Mouse (Mus musculus) mouse embryonic stem cell (cell line): ENCODE measurements around the gene Nfatc3.

Source experiments
- in situ Hi-C, 2 experiments: fragments of 300-500 bp; cut with MboI; formaldehyde crosslinking; loops; 1 replicate in 1 of 2; 3 replicates in 1 of 2; pipeline ENCODE4 v1.14.3; 2019 to 2020; ENCODE audit warnings: low sequenced_read_pairs in 2 of 2, low pct_unique_long_range_greater_than_20kb in 1 of 2, mixed read lengths in 1 of 2; ENCODE audit not compliant: unreplicated experiment in 1 of 2

Gene Nfatc3

DNA sequence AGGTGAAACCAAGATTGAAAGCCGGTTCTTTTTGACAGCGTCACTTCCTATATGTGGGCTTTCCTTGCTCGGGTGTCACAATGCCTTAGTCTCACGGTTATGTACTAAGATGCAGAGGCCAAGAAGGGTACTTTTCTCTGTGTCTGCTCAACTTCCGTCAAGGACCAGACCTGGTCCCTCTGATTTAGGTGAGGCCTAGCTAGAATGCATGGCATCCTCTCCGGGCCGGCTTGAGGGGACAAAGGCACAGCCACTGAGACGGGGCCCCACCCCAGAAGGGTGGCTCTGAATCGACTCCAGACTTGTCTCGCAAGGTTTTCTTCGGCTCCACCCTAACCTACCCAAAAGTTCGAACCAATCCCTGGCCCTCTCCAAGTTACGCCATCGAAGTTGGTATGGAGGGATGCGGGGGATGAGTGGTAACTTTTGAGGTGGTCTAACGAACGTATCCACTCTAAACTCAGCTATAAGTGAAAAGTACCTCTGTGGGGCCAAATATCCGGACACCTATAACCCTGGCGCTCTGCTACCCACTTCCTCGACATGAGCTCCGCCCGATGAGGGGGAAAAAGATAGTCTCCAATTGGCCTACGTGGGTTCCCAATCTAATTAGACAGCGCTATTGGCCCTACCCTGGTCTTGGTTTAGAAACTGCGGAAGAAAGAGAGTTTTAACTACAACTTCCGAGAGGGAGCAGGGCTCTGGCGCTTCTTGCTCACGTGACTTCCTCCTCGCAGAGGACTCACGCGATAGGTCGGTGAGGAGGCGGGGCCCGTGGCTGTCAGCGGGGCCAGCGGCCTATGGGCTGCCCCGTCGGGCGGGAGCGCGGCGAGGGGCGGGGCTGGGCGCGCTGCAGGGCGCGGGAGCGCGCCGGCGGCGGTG is at the start of gene Nfatc3:
Nfatc3 (plus strand) TSS at position 110 of the 882 bp plus-strand sequence.
- in situ Hi-C loops, result no loop called here

DNA sequence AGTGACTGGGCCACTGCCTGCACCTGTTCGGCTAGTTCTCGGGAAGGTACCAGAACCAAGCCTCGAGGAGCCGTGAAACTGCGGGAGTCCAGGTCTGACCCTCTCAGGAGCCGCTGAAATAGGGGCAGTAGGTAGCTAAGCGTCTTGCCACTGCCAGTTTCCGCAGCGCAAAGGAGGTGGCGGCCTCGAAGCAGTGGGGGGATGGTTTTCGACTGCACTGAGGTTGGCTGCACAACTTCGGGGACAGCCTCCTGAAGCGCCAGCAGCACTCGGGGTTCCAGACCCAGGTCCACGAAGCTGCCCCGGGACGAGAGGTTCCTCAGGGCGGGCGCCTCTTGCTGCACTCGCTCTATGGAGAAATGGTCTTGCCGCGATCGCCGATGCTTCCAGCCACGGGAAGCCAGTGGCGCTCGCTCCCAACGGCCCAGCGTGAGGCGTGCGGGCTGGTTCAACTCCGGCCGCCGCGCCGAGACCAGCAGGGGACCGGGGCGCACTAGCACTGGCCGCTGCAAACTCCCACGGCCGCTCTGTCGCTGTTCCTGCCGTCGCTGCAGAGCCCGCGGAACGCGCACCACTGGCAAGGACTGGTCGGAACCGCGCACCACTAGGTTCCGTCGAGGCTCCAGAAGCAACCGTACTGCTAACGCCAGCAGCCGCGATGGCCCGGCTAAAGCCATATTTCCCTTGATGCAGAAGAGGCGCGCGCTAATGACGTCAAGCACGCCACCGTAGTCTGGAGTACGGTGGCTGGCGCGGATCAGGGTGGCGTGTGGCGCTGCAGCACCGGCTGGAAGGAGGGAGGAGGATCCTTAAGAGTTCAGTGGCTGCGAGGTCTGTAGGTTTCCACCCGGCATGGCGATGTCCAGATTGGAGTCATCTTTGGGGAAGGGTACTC is 47.6 kb upstream of the Nfatc3 start:
- in situ Hi-C loops, result loop anchor here in 1 of 2 experiments (10.0 kb wide), 1 partner anchor 296 kb away; no protein-coding TSS in a partner anchor

DNA sequence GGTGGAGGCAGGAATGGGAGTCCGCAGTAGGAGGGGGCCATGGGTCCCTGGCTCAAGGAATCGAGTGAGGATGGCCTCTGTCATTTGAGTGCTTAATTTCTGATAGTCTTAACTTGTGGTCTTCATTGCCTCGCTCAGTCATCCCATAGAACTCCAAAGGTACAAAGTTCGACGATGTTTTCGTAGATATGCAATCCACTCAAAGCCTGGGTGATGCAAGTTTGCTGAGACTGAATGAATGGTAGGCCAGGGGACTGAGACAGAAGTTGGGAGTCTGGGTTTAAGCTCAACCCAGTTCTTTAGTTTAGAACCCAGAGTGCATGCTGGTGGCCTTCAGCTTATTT is 47.0 kb upstream of the Nfatc3 start, which contains the start of gene Ddx28:
Ddx28 (minus strand) TSS at position 240 of the 344 bp plus-strand sequence.
- in situ Hi-C loops, result loop anchor here in 1 of 2 experiments (10.0 kb wide), 1 partner anchor 297 kb away; no protein-coding TSS in a partner anchor

DNA sequence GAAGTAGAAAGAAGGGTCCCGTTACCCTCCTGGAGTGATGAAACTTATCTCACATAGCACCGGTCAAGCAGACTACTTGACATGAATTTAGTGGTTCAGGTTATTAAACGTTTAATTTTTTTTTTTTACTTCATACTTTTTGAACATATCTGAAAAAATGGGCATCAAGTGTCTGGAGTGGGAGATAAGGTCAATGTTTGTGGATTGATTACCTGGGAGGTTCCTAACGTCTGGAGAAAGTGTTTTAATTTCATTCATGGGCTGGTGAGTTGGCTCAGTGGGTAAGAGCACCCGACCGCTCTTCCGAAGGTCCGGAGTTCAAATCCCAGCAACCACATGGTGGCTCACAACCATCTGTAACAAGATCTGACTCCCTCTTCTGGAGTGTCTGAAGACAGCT is 46.4 kb upstream of the Nfatc3 start:
- in situ Hi-C loops, result loop anchor here in 1 of 2 experiments (10.0 kb wide), 1 partner anchor 297 kb away; no protein-coding TSS in a partner anchor

DNA sequence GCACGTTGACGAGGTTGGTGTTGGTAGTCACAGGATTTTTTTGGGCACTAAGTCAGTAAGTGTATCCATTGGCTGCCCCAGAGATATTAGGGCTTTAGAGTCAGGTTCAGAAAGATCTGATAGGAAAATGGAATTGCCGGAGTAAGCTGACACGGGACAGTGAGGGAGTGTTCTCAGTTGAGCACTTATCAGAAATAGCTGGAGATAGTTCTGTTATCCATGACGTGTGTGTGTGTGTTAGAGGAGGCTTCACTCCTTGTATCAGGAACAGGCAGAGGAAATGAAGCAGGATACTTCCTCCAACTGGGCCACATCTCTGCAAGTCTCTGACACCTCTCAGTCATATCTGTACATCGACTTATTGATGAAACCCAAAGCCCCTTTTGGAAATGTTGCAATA is 42.4 kb upstream of the Nfatc3 start:
- in situ Hi-C loops, result loop anchor here in 1 of 2 experiments (10.0 kb wide), 1 partner anchor 301 kb away; no protein-coding TSS in a partner anchor

DNA sequence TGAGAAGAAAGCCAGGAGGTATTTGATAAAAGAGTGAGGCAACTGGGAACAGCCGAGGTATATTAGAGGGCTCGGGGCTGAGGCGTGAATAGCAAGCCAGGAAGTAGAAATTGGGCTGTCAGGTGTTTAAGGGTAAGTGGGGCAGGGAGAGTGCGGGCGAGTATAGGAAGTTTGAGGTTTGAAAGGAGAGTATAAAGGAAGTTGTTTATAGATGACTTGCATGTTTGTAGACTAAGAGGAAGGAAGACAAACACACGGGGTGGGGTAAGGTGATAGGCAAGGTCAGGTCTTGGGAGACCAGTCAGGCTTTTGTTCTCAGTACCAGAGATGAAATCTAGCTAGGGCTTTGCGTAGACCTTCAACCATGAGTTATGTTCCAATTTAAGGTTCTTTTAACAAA is 41.5 kb upstream of the Nfatc3 start:
- in situ Hi-C loops, result loop anchor here in 1 of 2 experiments (10.0 kb wide), 1 partner anchor 302 kb away; no protein-coding TSS in a partner anchor

DNA sequence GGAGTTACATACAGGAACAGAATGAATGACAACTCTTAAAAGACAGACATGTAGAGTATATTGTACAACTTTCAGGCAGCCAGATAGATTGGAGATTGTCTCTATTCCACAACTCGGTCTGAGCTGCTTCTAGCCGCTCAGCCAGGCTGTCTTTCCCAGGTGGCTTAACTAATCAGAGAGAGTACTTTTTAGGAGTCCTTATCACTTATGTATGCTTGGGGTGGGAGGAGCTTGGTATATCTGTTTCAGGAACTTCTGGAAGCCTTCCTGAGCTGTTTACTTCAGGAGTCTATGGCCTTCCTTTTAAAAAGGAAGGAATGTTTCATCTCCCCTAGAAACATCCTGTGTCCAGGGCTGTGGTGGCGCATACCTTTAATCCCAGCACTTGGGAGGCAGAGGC is 40.6 kb upstream of the Nfatc3 start:
- in situ Hi-C loops, result loop anchor here in 1 of 2 experiments (10.0 kb wide), 1 partner anchor 303 kb away; no protein-coding TSS in a partner anchor

DNA sequence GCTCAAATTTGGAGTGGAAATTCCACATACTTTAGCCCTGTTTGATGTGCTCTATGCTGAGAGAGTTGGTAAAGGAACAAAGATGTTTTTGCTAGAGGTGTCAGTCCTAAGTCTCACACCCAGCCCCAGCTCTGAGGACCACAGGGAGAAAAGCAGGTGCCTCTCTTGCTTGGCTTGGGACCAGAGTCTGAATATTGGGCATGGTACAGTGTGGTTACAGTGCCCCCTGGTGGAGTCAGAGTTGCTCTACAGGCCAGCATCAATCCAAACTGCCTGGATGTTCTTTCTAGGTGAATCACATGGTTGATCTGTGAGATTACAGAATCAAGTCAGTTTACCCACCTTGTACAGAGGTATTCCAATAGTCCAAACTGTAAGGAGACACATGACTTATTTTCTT is 36.2 kb upstream of the Nfatc3 start:
- in situ Hi-C loops, result no loop called here

DNA sequence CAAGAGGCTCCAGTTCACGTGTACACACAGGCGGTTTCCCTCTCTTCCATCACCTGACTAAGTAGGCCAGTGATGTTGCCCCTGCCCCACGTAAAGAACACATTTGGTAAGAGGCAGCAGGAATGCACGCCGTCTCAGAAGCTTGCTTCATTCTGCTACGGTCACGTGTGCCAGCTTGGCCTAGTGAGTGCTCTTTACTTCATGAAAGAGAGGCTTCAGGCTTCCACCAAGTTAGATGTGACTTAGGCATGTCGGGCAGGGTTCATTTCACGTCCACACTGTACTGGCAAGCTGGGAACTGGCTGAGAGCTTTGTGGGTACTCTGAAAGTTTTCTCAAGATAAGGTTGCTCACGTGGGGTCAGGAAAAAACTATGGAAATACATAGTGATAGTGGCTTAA is 19.9 kb upstream of the Nfatc3 start:
- in situ Hi-C loops, result no loop called here

DNA sequence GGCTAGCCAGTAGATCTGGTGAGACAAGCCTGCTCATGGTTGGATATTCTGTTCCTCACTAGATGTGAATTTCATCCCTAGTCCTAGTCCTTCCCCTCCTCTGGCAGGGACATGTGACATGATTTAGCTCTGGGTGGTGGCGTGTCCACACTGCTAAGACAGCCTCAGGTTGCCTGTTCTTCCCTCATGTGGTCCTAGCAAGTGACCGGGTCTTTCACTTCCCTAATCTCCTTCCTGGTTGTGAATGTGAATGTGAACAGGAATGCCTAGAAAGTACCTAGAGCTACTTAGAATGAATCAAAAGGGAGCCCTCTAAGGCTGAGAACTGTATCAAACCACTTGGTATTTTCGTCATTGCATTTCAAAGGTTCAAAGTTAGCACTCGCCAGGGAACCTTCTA is 19.0 kb upstream of the Nfatc3 start:
- in situ Hi-C loops, result no loop called here

DNA sequence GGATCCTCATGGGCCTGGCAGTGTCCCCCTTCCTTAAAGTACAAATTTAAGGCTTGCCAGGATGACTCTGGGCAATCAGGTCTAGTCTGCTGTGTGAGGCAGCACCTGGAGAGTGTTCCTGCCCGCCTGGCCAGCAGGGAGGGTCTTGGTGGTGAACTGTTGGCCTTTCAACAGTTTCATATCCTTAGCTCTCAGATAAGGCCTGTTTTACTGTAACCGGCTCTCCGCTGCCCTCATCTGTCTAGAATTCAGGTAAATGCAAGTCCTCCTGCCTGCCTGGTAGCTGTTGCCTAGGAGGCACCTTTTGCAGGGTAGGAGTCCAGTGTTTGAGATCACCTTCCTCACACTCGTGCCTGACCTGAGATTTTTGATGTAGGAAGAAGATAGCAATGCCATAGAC is 18.4 kb upstream of the Nfatc3 start:
- in situ Hi-C loops, result no loop called here

DNA sequence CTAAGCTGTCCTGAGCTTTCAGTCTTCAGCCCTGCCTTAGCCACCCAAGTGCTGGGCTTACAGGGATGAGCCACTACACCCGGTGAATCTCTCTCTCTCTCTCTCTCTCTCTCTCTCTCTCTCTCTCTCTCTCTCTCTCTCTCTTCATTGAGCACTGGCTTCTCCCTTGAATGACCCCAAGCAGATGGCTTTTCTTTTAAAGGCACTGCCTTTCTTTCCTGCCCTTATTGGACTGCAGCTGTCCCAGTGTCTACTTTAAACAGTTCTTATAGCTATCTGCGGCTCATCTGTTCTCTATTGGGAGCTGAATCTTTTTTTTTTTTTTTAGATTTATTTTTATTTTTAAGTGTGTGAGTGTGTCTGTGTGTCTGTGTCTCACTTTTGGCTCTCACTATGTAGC is 15.6 kb upstream of the Nfatc3 start:
- in situ Hi-C loops, result no loop called here

DNA sequence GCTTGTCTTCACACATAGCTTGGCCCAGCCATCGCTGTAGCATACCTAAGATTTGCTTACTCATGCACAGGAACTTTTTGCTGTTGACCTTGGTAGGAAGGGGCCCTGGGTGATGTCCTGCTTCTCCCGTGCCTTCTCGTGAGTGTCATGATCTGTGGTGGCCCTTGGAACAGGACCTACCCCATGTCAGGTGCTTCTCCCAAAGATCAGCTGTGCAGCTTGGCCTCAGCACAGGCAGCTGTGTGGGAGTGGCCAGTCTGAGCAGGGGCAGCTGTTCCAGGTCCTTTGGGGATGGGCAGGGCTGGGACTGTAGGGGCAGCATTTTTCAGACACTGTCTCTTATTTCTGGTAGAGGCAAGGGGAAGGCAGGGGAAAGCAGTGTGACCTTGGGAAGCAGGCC is 14.5 kb upstream of the Nfatc3 start:
- in situ Hi-C loops, result no loop called here

DNA sequence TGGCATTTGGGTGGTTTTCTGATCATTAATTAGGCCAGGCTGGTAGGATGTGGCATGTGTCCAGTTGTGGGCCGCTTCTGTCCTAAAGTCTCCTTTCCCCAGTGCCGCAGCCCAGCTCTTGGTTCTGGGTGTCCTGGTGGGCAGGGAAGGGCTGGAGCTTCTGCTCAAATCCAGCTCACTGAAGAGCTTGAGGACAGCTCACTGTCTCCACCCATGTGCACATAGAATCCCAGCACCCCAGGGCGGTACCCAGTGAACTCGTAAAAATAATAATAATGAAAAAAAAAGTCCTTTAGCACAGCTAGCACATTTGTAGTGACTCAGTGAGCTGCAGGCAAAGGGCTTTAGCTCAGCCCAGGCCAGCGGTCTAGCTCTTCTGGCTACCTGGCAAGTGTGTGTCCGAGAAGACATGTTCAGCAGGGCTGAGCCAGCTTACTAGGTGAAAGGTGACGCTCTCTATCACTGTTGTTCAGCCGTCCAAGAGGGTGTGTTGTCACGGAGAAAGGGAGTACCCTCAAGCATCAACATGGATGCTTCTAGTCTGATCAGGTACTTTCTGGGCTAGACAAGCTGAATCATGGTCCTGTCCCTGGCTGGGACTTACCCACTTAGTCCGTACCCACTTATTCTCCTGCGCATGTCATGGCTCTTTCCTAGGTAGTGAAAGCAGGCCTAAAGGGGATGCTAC is 11.6 kb upstream of the Nfatc3 start:
- in situ Hi-C loops, result no loop called here

DNA sequence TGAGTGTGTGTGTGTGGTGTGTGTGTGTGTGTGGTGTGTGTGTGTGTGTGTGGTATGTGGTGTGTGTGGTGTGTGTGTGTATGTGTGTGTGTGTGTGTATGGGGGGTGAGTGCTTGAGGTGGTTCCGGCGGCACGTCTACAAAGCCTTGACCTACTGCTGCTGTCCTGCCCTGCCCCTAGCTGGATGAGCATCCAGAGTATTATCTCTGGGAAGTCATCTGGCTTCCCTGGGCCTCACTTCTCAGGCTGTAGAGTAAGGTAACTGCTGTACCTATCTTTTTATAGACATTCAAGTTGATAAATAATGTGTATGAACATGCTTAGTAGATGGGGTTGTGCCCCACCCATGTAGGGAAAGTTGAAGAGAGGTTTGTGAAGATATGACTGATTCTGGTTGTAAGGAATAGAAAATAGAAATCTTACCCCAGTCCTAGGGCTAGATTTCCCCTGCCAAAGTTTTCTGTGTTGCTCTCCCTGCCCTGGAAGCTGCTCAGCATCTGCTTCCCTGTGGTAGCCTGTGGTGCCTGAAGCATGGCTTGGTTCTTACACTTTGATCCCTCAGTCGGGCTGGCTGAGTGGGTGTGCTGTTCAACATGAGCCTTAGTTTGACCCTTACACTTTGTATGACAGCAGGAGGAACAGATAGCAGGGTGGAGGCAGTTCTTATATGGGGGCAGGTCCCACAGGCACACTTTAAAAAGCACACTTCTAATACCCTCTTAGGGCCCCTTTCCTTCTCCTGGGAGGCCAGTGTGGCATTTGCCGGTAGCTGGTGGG is 10.6 kb upstream of the Nfatc3 start:
- in situ Hi-C loops, result no loop called here

DNA sequence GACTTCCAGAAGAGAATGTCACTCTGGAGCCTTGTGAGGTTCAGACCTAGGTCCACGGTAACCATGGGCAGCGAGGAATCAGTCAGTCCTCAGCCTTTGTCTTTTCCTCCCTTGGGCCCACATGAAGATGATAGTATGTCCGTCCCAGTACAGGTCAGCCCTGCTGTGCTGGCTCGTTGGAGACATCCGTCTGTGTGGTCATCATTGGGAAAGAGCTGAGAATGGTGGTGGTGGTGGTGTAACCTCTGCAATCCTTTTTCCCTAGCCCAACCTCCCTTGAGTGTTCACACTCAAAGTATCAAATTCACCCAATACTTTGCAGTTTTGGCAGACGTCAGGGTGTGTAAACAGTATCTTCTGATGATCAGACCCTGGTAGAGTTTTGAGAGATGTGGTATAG is 8.8 kb upstream of the Nfatc3 start:
- in situ Hi-C loops, result no loop called here

DNA sequence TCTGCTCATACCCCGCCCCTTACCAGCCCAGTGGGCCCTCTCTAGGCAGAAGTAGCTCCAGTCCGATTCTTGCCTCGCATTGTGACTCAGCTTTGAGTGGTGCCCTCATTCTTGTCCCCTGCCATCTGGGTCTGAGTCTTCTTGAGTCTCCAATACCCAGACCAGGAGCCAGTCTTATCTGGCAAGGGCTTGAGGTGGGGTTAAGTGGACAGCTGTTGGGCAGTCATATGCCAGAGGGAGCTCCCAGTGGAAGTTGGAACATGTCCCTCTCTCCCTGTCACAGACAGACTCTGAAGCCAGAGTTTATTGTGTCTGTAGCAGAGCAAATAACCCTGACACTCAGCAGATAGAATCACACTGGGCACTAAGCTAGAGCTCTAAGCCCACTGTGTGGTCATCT is 7.6 kb upstream of the Nfatc3 start:
- in situ Hi-C loops, result no loop called here
